Mouse (Mus musculus) forebrain, embryonic 16.5 days (tissue): ENCODE results near the gene Ptch1. TPM values are rescaled to one million over a fixed set of nuclear protein-coding genes. Genes with fewer than 3 reads are reported as not detected.

Source experiments
- ATAC-seq: fragments of 200-750 bp; cut with Nextera tagmentation; 2 replicates; pipeline ENCODE4 v1.8.0; 2017; ENCODE audit warnings: mild to moderate bottlenecking, moderate library complexity
- H3K27ac ChIP-seq: fragments of 300-500 bp; sonication (generic); 2 replicates; pipeline ENCODE4 v1.5.1; 2014; ENCODE audit warnings: low read length, control low read depth
- H3K27me3 ChIP-seq: fragments of 300-500 bp; sonication (generic); replicated peaks from 2 replicates; pipeline ENCODE4 v1.6.1; 2014; ENCODE audit warnings: low read length; ENCODE audit not compliant: control insufficient read depth, insufficient read depth
- H3K36me3 ChIP-seq: fragments of 300-500 bp; sonication (generic); 2 replicates; pipeline ENCODE4 v1.6.1; 2014; ENCODE audit not compliant: control insufficient read depth, insufficient read depth
- H3K4me1 ChIP-seq: fragments of 300-500 bp; sonication (generic); replicated peaks from 2 replicates; pipeline ENCODE4 v1.6.1; 2014; ENCODE audit warnings: low read length; ENCODE audit not compliant: control insufficient read depth, insufficient read depth
- H3K4me2 ChIP-seq: fragments of 300-500 bp; sonication (generic); 2 replicates; pipeline ENCODE4 v1.6.1; 2014; ENCODE audit warnings: mild to moderate bottlenecking, low read length, control low read depth
- H3K4me3 ChIP-seq: fragments of 300-500 bp; sonication (generic); replicated peaks from 2 replicates; pipeline ENCODE4 v1.5.1; 2014; ENCODE audit warnings: mild to moderate bottlenecking, low read length, control low read depth
- H3K9ac ChIP-seq: fragments of 300-500 bp; sonication (generic); replicated peaks from 2 replicates; pipeline ENCODE4 v1.6.1; 2014; ENCODE audit warnings: low read depth, low read length, control low read depth
- H3K9me3 ChIP-seq: fragments of 300-500 bp; sonication (generic); 2 replicates; pipeline ENCODE4 v1.6.1; 2016; ENCODE audit warnings: low read length; ENCODE audit not compliant: control insufficient read depth
- WGBS: fragments of 180-500 bp; shearing (Covaris S2); extraction: QIAGEN DNeasy Blood & Tissue Kit; methylation state at CpG from one replicate; pipeline ENCODE4 v1.1.7; 2014; 5-methylcytosine and 5-hydroxymethylcytosine counted together
- polyA plus RNA-seq: library from polyadenylated mRNA; unstranded; fragments of >200 nt; fragmentation: Nextera tagmentation; extraction: Ambion mirVana; gene quantifications from 2 replicates; pipeline ENCODE4 v1.2.1, GENCODE M21; 2015

Gene Ptch1
- polyA plus RNA-seq, 1 experiment from 2014 or later, result 11.2 TPM

GRCm38 (mm10) chr13:63554569-63554968 lies 18.8 kb downstream of the Ptch1 start:
- peaks cover 5% of the 10 kb centered on the region for H3K27me3 ChIP-seq
- 5% methylated on average over 11 of the region's 11 CpGs for WGBS
- H3K9me3 ChIP-seq, result no peaks in the 10 kb centered on the region
- no peak overlapping the region for H3K9ac ChIP-seq
- H3K4me3 ChIP-seq, result peak overlapping the region; percentile 4; the same call in 1 of the 2 replicates
- ATAC-seq, result peak; percentile 88
- H3K27ac ChIP-seq, result peak overlapping the region; percentile 49; the same call in 1 of the 2 replicates
- H3K4me2 ChIP-seq, result peak overlapping the region; percentile 20
- H3K4me1 ChIP-seq, result peaks cover 58% of the 10 kb centered on the region
- no peaks in the 10 kb centered on the region for H3K36me3 ChIP-seq

GRCm38 (mm10) chr13:63553436-63553835 lies 20.0 kb downstream of the Ptch1 start:
- Histone ChIP-seq H3K9ac (no peak overlapping the region), H3K4me1 (peaks cover 60% of the 10 kb centered on the region), H3K27me3 (peaks cover 1% of the 10 kb centered on the region), H3K9me3 (no peaks in the 10 kb centered on the region), H3K4me2 (no peak overlapping the region), H3K36me3 (no peaks in the 10 kb centered on the region), H3K4me3 (no peak overlapping the region), H3K27ac (no peak overlapping the region)
- ATAC-seq, result no peak
- WGBS, result 21% methylated on average over 5 of the region's 5 CpGs

- 0 out of 2 replicates have a peak overlapping the region, but pooled peaks have one; percentile 26 for H3K9ac ChIP-seq
Measured at GRCm38 (mm10) chr13:63552291-63552932, 21.0 kb downstream of the Ptch1 start.

DNA sequence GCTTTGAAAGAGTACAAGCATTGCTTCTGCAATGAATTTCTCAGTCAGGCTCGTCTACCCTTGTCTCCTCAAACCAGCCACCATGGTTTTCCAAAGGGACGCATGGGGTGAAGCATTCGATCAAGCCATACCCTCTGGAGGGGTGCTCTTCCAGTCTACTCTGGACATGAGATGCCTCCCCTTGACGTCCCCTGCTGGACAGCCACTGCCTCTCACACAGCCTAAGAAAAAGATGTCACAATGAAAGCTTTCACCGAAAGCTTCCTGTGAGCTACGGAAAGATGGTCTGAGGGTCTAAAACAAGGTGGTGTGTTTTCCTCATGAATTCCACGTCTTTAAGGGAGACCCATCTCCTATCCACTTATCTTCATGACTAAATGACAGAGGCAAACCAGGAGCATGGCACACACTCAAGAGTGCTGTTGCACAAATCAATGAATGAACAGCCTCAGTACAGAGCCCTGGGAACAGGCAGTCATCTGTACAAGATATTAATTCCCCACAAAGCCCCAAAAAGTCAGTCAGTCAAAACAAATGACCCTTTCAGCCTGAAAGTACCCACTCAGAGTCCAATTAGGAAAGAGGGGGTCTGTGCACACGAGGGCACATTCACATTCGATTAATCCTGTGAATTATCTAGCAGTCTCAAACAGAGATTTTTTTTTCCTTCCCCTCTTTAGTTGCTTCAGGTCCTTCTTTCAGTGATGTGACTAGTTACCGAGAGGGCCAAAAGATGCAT lies 21.7 kb downstream of the Ptch1 start:
- H3K4me1 ChIP-seq, result peaks cover 57% of the 10 kb centered on the region
- no peak for ATAC-seq

More at GRCm38 (mm10) chr13:63552291-63552932, 21.0 kb downstream of the Ptch1 start:
- Histone ChIP-seq H3K36me3 (no peaks in the 10 kb centered on the region), H3K4me3 (no peak overlapping the region), H3K9me3 (no peaks in the 10 kb centered on the region), H3K27ac (0 out of 2 replicates have a peak overlapping the region, but pooled peaks have one; percentile 10), H3K27me3 (peaks cover 4% of the 10 kb centered on the region), H3K4me1 (peaks cover 57% of the 10 kb centered on the region), H3K4me2 (0 out of 2 replicates have a peak overlapping the region, but pooled peaks have one; percentile 6)
- 13% methylated on average over 10 of the region's 10 CpGs for WGBS
- ATAC-seq, result peak; percentile 75

GRCm38 (mm10) chr13:63550367-63550766 lies 23.0 kb downstream of the Ptch1 start:
- Histone ChIP-seq H3K4me3 (no peak overlapping the region), H3K9me3 (no peaks in the 10 kb centered on the region), H3K4me2 (no peak overlapping the region), H3K36me3 (no peaks in the 10 kb centered on the region), H3K9ac (no peak overlapping the region), H3K4me1 (peaks cover 57% of the 10 kb centered on the region), H3K27me3 (peaks cover 4% of the 10 kb centered on the region), H3K27ac (no peak overlapping the region)
- WGBS, result 80% methylated on average over 5 of the region's 5 CpGs
- ATAC-seq, result no peak

More for the DNA sequence above, 21.7 kb downstream of the Ptch1 start:
- Histone ChIP-seq H3K4me2 (no peak overlapping the region), H3K36me3 (no peaks in the 10 kb centered on the region), H3K27me3 (peaks cover 4% of the 10 kb centered on the region), H3K9ac (no peak overlapping the region), H3K27ac (no peak overlapping the region), H3K4me3 (no peak overlapping the region), H3K9me3 (no peaks in the 10 kb centered on the region)
- WGBS, result 30% methylated on average over 10 of the region's 10 CpGs

DNA sequence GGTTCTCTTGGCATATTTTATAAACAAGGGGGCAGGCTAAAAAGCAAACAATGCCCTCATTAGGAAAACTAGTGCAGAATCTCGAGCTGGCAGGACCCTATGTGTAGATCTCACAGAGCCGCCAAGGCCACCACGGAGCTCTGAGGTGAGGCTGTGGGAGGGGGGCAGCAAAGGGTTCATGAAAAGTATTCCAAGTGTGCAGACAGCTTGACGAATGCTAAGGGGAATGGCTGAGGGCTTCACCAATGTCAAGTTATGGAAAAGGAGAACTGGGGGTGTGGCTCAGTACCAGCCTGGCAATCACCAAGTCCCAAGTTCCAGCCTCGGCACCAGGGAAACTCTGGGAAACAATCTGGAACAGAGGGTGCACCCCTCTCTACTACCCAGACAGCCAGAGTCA lies 24.2 kb downstream of the Ptch1 start:
- Histone ChIP-seq H3K36me3 (no peaks in the 10 kb centered on the region), H3K27ac (no peak overlapping the region), H3K4me1 (peaks cover 55% of the 10 kb centered on the region), H3K9me3 (no peaks in the 10 kb centered on the region), H3K9ac (no peak overlapping the region), H3K4me3 (no peak overlapping the region), H3K27me3 (peaks cover 4% of the 10 kb centered on the region), H3K4me2 (no peak overlapping the region)
- no peak for ATAC-seq
- WGBS, result 35% methylated on average over 5 of the region's 5 CpGs

GRCm38 (mm10) chr13:63548571-63548970 lies 24.8 kb downstream of the Ptch1 start:
- no peak overlapping the region for H3K4me2 ChIP-seq
- no peaks in the 10 kb centered on the region for H3K9me3 ChIP-seq
- peaks cover 4% of the 10 kb centered on the region for H3K27me3 ChIP-seq
- H3K27ac ChIP-seq, result no peak overlapping the region
- 78% methylated on average over 4 of the region's 4 CpGs for WGBS
- no peak overlapping the region for H3K9ac ChIP-seq
- no peak overlapping the region for H3K4me3 ChIP-seq
- no peak for ATAC-seq
- peaks cover 54% of the 10 kb centered on the region for H3K4me1 ChIP-seq
- no peaks in the 10 kb centered on the region for H3K36me3 ChIP-seq

DNA sequence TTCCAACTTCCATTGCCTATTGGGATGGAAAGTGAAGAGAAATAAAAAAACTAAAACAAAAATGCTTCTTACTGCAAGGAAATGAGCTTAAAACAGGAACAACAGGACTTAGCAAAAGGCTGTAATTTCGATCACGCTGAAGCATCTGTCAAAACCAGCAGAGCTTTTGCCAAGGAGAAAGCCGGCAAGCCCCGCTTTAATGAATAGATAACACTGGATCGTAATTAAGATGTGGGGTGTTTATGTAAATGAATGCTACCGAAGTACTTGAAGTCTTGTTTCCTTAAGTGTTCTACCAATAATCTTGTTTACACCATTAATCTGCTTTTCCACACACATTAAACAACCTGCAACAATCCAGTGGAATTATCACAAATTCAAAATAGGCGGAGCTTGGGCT lies 28.1 kb downstream of the Ptch1 start:
- Histone ChIP-seq H3K9me3 (no peaks in the 10 kb centered on the region), H3K4me1 (peaks cover 41% of the 10 kb centered on the region), H3K4me2 (peak overlapping the region; percentile 45), H3K27ac (peak overlapping the region; percentile 41), H3K9ac (no peak overlapping the region), H3K27me3 (peaks cover 4% of the 10 kb centered on the region; the same call in 1 of the 2 replicates), H3K36me3 (peaks cover 6% of the 10 kb centered on the region), H3K4me3 (no peak overlapping the region)
- WGBS, result 8% methylated on average over 7 of the region's 7 CpGs
- ATAC-seq, result peak; percentile 29

DNA sequence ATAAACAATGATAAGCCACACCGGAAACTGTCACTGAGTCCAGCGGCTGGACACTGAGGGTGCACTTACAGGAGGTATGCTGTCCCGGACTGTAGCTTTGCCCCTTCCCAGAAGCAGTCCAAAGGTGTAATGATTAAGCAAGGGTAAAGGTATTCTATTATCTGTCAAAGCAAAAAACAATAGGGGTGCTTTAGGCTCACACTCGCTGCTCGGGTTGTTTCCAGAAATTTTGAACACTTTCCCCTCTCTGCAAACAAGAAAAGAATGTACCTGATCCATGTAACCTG lies 28.5 kb downstream of the Ptch1 start:
- Histone ChIP-seq H3K4me2 (peak overlapping the region; percentile 45), H3K27ac (peak overlapping the region; percentile 41), H3K27me3 (peaks cover 4% of the 10 kb centered on the region; the same call in 1 of the 2 replicates), H3K9me3 (no peaks in the 10 kb centered on the region), H3K9ac (no peak overlapping the region), H3K4me1 (peaks cover 41% of the 10 kb centered on the region), H3K36me3 (peaks cover 6% of the 10 kb centered on the region), H3K4me3 (no peak overlapping the region)
- no peak for ATAC-seq
- WGBS, result 7% methylated on average over 5 of the region's 5 CpGs
